Mouse (Mus musculus) liver, adult 2 months (tissue): ENCODE measurements around the gene Kcnq2. TPM values are rescaled to one million over a fixed set of nuclear protein-coding genes. Genes with fewer than 3 reads are reported as not detected.

ENCODE experiments used
- DNase-seq: peaks from one replicate; pipeline ENCODE4 v3.0.0-alpha.2; 2011; ENCODE audit warnings: low read depth, low spot score; ENCODE audit errors: extremely low read depth
- H3K27ac ChIP-seq: fragments of 200-500 bp; replicated peaks from 2 replicates; pipeline ENCODE4 v1.5.1; 2012; ENCODE audit warnings: low read depth, mild to moderate bottlenecking, control low read depth, inconsistent platforms, low read length; ENCODE audit not compliant: insufficient read depth
- H3K27me3 ChIP-seq: fragments of 200-500 bp; 2 replicates; pipeline ENCODE4 v1.6.1; 2012; ENCODE audit warnings: mild to moderate bottlenecking, moderate library complexity, low read length, inconsistent platforms; ENCODE audit not compliant: control insufficient read depth, insufficient read depth
- H3K36me3 ChIP-seq: fragments of 200-500 bp; 2 replicates; pipeline ENCODE4 v1.6.1; 2012; ENCODE audit warnings: low read length, inconsistent platforms; ENCODE audit not compliant: control insufficient read depth, insufficient read depth
- H3K4me1 ChIP-seq: fragments of 200-500 bp; 2 replicates; pipeline ENCODE4 v1.6.1; 2011; ENCODE audit warnings: low read length; ENCODE audit not compliant: control insufficient read depth, insufficient read depth
- H3K4me3 ChIP-seq: fragments of 200-500 bp; 2 replicates; pipeline ENCODE4 v1.5.1; 2011; ENCODE audit warnings: low read depth, mild to moderate bottlenecking, control low read depth, low read length, moderate library complexity; ENCODE audit not compliant: insufficient read depth
- H3K79me2 ChIP-seq: fragments of 200-500 bp; 2 replicates; pipeline ENCODE4 v1.6.1; 2012; ENCODE audit warnings: inconsistent platforms, mild to moderate bottlenecking, low read length, moderate library complexity; ENCODE audit not compliant: control insufficient read depth, insufficient read depth
- H3K9ac ChIP-seq: fragments of 200-500 bp; 2 replicates; pipeline ENCODE4 v1.6.1; 2012; ENCODE audit warnings: low read depth, mild to moderate bottlenecking, control low read depth, inconsistent platforms, low read length
- CTCF ChIP-seq: fragments of 200-500 bp; IDR thresholded peaks from 2 replicates; pipeline ENCODE4 v1.5.1; 2011; ENCODE audit warnings: low read depth, low read length, control low read depth
- POLR2A ChIP-seq: fragments of 200-500 bp; IDR thresholded peaks from 2 replicates; pipeline ENCODE4 v1.6.1; 2011; ENCODE audit warnings: low read length, control low read depth; ENCODE audit not compliant: insufficient read depth; ENCODE audit errors: extremely low read depth
- WGBS: fragments of 180-500 bp; shearing (Covaris S2); methylation state at CpG from one replicate; pipeline ENCODE4 v1.1.7; 2018; 5-methylcytosine and 5-hydroxymethylcytosine counted together
- polyA plus RNA-seq: library from polyadenylated mRNA; depleted of rRNA; stranded (reverse); fragments of >200 nt; gene quantifications from 2 replicates; pipeline ENCODE4 v1.2.3, GENCODE M21; 2012
- total RNA-seq: library from RNA; depleted of rRNA; stranded (reverse); fragments of >200 nt; gene quantifications from 2 replicates; pipeline ENCODE4 v1.2.3, GENCODE M21; 2014

The Kcnq2 gene
- total and polyA plus RNA-seq, 2 experiments, result not detected

- TF ChIP-seq CTCF (no peak), POLR2A (no peak)
- no peak overlapping the region for H3K27ac ChIP-seq
- H3K9ac ChIP-seq, result no peak overlapping the region
- no peak for DNase-seq
- 77% methylated on average over 4 of the region's 4 CpGs for whole genome bisulfite sequencing
- H3K27me3 ChIP-seq, result peaks cover 7% of the 10 kb centered on the region; the same call in 1 of the 2 replicates
- no peak overlapping the region for H3K4me3 ChIP-seq
- H3K79me2 ChIP-seq, result no peaks in the 10 kb centered on the region
- no peaks in the 10 kb centered on the region for H3K36me3 ChIP-seq
- H3K4me1 ChIP-seq, result no peaks in the 10 kb centered on the region
Observed at GRCm38 (mm10) chr2:181160821-181161220, 25.7 kb upstream of the Kcnq2 start.

- WGBS, result 23% methylated on average over 2 of the region's 2 CpGs
- Histone ChIP-seq H3K27ac (no peak overlapping the region), H3K4me3 (no peak overlapping the region), H3K79me2 (no peaks in the 10 kb centered on the region), H3K4me1 (no peaks in the 10 kb centered on the region), H3K27me3 (peaks cover 8% of the 10 kb centered on the region; the same call in 1 of the 2 replicates), H3K9ac (no peak overlapping the region), H3K36me3 (no peaks in the 10 kb centered on the region)
- TF ChIP-seq POLR2A, result no peak
- no peak for TF ChIP-seq CTCF
- DNase-seq, result no peak
Observed at GRCm38 (mm10) chr2:181159771-181160170, 24.7 kb upstream of the Kcnq2 start.

- no peak for DNase-seq
- H3K27me3 ChIP-seq, result peaks cover 8% of the 10 kb centered on the region; the same call in 1 of the 2 replicates
- no peak overlapping the region for H3K27ac ChIP-seq
- no peak overlapping the region for H3K9ac ChIP-seq
- no peaks in the 10 kb centered on the region for H3K4me1 ChIP-seq
- H3K36me3 ChIP-seq, result no peaks in the 10 kb centered on the region
- H3K4me3 ChIP-seq, result no peak overlapping the region
- WGBS, result 47% methylated on average over 7 of the region's 7 CpGs
- no peaks in the 10 kb centered on the region for H3K79me2 ChIP-seq
- TF ChIP-seq POLR2A (no peak), CTCF (no peak)
Observed at GRCm38 (mm10) chr2:181159091-181159514, 24.0 kb upstream of the Kcnq2 start.

GRCm38 (mm10) chr2:181158471-181158870, 23.4 kb upstream of the Kcnq2 start:
- H3K79me2 ChIP-seq, result no peaks in the 10 kb centered on the region
- no peak overlapping the region for H3K27ac ChIP-seq
- no peaks in the 10 kb centered on the region for H3K36me3 ChIP-seq
- DNase-seq, result no peak
- no peak overlapping the region for H3K4me3 ChIP-seq
- WGBS, result 93% methylated on average over 2 of the region's 2 CpGs
- no peak overlapping the region for H3K9ac ChIP-seq
- peaks cover 8% of the 10 kb centered on the region; the same call in 1 of the 2 replicates for H3K27me3 ChIP-seq
- no peaks in the 10 kb centered on the region for H3K4me1 ChIP-seq
- TF ChIP-seq POLR2A (no peak), CTCF (no peak)

GRCm38 (mm10) chr2:181157716-181158302, 22.7 kb upstream of the Kcnq2 start:
- Histone ChIP-seq H3K79me2 (no peaks in the 10 kb centered on the region), H3K4me3 (no peak overlapping the region), H3K27ac (no peak overlapping the region), H3K27me3 (peaks cover 8% of the 10 kb centered on the region; the same call in 1 of the 2 replicates), H3K9ac (no peak overlapping the region), H3K4me1 (no peaks in the 10 kb centered on the region), H3K36me3 (no peaks in the 10 kb centered on the region)
- DNase-seq, result no peak
- TF ChIP-seq POLR2A (no peak), CTCF (no peak)
- WGBS, result 76% methylated on average over 6 of the region's 6 CpGs

GRCm38 (mm10) chr2:181157180-181157579, 22.1 kb upstream of the Kcnq2 start:
- Histone ChIP-seq H3K27me3 (peaks cover 8% of the 10 kb centered on the region; the same call in 1 of the 2 replicates), H3K27ac (no peak overlapping the region), H3K4me1 (no peaks in the 10 kb centered on the region), H3K36me3 (no peaks in the 10 kb centered on the region), H3K9ac (no peak overlapping the region), H3K4me3 (no peak overlapping the region), H3K79me2 (no peaks in the 10 kb centered on the region)
- WGBS, result 82% methylated on average over 4 of the region's 4 CpGs
- DNase-seq, result no peak
- TF ChIP-seq CTCF (no peak), POLR2A (no peak)
